Mouse (Mus musculus) 416B (cell line): Measurements from ENCODE around the gene Tcf15.

ENCODE experiments used
- DNase-seq: peaks from one replicate; pipeline ENCODE4 v3.0.0; 2011; ENCODE audit warnings: low read depth

Gene Tcf15

DNA sequence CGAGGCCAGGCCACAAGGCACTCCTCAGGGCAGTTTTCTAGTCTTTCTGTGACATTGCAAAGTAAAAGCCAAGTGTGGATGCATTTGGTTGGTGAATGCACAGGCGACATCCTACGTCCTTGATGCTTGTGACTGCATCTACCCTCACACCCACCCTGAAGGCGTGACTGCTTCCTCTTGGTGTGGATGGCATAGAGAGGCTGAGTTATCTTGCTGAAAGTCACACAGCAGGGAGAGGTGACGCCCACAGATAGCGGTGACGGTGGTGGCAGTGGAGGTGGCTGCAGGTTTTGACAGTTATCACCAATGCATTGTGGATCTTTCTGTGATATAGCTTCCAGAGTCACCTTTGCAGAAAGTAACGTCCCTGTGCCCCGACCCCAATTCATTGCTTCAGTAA, 20.5 kb upstream of the Tcf15 start:
- no peak for DNase-seq

DNA sequence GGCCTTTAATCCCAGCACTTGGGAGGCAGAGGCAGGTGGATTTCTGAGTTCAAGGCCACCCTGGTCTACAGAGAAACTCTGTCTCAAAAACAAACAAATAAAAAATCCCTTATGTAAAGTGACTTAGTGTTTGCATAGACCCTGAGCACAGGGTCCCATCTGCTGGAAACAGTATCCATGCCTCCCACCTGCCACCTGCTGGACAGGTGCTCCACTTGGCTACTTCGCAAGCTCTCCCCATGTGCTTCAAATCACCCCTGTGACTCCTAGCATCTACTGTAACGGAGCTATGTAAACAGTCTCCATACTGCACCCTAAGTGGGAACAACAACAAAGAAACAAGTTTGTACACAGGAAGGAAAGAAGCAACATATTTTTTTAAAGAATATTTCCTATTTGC, 14.8 kb upstream of the Tcf15 start:
- no peak for DNase-seq

DNA sequence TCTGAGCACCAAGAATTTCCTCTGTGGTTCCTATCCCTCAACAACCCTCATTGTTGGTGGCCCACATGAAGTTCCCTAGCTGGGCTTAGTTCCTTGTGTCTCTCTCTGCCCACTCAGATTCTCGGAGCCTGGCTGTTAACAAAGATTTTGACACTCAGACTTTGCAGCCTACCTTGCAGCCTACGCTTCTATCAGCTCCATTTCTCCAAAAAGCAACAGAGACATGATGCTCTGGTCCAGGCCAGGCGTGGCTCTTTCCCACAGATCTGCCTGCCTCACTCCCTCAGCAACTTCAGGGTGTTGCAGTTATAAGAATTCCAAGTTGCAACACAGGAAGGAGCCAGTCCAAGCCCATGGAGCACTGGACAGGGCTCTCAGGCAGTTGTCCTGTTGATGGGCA, 13.6 kb upstream of the Tcf15 start:
- no peak for DNase-seq

DNA sequence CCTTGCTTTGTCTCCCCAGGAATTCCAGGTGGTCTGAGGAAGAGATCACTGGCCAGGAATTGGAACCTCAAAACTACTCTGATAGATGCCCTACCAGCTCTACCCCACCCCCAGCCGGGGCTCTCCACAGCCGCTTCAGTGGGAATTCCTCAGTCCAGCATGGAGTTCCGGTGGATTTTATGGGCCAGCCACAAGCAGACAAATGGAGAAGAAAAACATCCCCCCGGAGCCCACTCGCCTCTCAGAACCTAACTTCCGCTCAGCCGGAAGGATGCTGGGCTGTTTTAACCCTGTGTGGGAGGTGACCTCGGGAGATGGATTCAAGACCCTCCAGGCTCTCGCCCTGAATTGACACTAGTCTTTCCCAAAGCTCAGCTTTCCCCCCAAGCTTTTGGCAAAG, 11.3 kb upstream of the Tcf15 start:
- no peak for DNase-seq

DNA sequence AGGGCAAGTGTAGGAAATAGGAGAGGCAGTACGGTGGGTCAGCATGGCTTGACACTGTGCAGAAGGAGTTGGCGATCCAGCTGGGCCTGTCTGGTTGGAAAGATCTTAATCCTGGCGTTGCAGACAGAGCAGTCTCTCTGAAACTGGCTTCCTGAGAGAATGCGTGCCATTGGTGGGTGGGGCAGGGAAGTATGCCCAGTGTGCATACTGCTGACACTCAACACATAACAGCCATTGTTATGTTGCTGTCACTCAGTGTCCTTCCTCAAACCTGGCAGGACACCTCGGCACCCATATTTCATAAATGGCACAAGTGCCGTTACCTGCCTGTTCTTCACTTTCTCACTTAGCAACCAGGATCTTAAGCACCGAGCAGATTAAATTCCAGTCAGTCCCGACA, 10.7 kb upstream of the Tcf15 start:
- no peak for DNase-seq

DNA sequence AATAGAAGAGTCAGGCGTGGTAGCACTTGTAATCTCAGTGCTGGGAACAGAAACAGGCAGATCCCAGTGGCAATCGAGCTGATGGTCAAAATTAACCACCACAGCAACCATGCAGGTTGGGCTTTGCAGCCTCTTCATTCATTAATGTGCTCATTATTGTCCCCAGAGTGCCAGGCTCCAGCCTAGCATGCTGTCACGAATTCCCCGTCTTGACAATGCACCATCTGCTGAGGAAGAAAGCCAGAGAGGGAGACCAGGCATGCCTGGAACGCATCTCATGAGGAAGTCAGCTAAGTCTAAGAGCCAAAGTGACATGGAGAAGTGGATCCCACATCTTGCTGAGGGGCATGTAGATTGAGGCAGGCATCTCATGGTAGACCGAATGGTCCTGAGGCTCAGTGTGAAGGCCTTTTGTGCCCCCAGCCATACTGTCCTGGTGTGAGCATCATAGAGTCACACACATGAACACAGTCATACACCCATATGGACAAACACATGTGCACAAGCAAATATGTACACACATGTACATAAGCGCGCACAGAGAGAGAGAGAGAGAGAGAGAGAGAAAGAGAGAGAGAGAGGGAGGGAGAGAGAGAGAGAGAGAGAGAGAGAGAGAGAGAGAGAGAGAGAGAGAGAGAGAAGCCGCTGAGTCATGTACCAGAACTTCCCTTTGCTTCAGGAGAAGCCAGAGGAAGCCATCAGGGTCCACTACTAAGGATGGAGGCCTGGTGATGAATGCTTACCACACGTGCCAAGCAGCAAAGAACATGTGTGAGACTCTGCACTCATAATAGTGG, 4.0 kb upstream of the Tcf15 start:
- DNase-seq = peak; percentile 35

DNA sequence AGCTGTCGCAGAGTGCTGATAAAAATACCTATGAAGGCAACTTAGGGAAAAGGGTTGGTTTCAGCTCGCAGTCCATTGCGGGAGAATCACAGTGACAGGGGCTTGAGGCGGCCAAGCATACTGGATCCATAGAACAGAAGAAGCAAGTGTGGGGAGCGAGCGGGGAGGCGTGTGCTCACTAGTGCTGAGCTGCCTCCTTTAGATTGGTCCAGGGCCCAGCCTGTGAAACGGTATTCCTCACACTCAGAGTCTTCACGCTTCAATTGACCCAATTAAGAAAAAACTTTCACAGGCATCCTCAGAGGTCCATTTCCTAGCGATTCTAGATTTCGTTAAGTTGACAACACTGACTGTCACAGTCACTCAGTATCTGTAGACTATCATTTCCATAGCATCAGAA, 2.4 kb upstream of the Tcf15 start:
- no peak for DNase-seq

DNA sequence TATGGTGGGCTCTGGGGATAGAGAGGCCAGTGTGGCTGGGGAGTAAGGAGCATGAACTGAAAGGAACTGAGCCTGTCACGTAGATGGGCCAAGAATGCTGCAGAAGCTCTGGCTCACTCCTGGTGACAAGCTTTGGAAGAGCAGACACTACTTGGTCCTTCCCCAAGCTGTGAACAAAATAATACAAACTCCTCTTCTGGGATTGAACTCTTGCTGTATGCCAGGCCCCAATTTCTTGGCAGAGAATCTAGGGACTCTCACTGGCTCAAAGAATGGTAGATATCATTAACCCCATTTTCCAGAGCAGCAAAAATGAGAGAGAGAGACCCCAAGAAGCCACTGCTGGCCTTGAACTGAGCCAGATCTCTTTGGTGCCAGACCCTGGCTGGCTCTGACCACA, 1.9 kb upstream of the Tcf15 start:
- DNase-seq = peak; percentile 5

DNA sequence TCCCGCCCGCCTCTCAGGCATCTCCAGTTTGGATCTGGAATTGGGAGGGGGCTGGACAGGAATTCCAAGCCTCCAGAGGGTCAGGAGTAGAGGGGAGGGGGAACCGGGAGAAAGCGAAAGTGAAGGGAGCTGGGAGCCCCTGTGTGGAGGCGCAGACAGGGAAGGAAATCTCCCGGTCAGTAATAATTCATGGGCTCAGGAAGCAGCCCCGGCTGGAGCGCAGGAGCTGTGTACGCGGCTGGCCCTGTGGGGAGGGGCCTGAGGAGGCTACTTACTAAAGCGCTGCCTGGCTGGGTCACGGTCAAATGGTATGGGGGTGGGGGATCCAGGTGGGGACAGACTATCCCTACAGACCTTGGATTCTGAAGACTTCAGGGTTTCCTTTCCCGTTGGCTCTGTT, 1.3 kb upstream of the Tcf15 start:
- DNase-seq = peak; percentile 26

DNA sequence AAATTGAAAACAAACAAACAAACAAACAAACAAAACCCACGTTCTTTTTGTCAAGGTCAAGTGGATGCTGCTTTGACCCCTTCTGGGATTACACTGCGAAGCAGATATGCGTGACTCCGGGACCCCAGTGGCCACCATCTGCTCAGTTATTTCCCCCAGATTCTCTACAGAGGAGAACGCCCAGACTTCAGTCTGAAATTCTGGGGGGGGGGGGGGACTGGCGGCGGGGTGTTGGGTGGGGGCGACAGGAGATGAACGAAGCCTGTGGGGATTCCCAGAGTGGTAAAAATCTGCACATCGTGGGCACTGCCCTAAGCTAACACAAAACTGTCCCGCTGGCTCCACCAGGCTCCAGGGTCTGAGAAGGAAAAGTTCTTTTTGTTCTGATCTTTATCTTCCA, 790 bp upstream of the Tcf15 start:
- DNase-seq = no peak

DNA sequence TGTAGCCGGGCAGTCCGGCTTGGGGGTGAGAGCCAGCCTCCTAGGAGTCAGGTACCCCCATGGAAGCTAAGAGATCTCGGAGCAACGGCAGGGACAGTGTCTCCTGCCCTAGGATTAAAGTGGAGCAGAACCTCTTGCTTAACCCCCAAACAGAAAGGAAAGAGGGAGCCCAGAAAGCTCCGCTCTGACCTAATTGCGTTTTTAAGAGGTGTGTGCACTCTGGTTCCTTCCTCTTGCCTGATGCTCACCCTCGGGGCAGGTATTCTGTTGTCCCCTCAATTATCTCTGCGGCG, 743 bp downstream of the Tcf15 start:
- no peak for DNase-seq

DNA sequence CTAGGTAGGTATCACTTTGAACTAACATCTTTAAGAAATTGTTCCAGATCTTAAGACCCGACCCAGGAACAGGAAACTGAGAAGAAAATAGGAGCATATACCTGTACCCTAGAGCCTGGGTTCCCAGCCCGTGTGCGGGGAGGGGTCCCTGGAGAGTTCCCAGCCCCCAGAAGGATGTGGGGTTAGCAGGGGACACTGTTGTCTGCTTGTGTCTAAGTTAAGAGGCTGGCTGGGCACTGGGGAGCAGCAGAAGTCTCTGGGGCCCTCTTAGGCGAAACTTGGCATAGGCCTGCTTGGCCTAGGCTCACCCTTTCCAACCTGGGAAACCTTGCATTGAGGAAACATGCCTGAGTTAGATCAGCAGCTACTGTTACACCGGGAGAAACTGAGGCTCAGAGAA, 1.1 kb downstream of the Tcf15 start:
- no peak for DNase-seq

DNA sequence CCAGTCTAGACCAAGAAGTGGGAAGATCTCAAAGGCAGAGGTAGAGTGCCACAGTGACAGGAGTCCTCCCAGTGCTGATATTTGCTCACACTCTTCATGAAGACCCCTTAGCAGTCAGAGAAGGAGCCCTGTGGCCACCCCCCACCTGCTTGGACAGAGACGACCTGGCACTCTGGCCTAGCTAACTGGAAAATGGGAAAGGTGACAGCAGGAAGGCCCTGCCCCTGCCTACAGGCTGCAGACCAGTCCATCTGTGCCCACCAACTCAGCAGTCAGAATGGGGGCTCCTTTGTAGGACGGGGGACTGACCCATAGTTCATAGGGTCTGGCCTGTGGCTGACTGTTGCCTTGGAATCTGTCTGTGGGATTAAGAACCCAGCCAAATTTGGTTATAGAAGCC, 2.4 kb downstream of the Tcf15 start:
- DNase-seq = no peak

DNA sequence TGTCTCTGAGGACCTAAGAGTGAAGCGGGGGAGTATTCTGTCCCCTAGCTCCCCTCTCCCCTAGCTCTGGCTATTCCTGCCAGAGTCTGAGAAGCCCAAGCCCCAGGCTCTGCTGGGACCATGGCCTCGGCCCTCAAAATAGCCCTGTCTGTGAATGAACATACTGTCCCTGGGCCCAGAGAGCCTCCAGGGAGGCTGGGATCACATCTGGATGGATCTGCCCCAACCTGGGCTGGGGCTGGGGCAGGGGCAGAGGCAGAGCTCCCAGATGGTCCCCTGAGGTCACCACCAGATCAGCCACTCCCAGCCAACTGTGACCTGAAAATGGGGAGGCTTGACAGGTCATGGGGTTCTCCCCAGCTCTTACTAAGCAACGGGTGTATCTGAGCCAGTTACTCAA, 3.7 kb downstream of the Tcf15 start:
- no peak for DNase-seq

DNA sequence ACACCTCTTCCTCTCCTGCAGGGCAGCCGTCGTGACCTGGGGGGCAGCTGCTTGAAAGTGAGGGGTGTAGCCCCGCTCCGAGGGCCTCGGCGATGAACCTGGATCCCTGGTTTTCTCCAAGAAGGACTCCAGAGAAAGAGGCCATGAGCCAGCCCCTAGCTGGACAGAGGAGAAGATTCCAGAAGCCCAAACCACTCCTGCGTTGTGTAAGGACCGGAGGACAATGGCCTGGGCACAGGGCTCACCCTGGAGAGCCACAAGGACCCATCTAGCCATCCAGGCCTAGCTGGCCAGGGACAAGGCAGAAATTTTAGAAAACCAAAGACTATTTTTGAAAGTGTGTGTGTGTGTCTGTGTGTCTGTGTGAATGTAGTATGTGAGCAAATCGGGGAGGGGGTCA, 5.3 kb downstream of the Tcf15 start:
- no peak for DNase-seq

DNA sequence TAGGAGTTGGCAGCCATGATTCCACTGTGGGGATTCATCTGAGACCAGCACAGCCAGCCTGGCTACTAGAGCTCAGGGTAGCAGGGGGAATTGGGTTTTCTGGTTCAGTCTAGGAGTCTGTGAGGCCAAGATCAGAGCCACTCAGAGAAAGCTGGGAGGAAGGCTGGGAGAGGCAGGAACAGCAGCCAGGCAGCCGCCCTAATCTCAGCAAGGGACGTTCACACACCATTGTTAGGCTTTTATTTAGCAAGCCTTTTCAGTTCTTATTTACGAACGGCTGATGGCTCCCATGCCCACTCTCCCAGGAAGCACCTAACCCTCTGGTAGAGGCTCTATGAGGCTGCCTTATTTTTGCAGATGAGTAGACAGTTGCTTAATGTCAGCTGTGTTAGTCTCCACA, 6.5 kb downstream of the Tcf15 start:
- no peak for DNase-seq

DNA sequence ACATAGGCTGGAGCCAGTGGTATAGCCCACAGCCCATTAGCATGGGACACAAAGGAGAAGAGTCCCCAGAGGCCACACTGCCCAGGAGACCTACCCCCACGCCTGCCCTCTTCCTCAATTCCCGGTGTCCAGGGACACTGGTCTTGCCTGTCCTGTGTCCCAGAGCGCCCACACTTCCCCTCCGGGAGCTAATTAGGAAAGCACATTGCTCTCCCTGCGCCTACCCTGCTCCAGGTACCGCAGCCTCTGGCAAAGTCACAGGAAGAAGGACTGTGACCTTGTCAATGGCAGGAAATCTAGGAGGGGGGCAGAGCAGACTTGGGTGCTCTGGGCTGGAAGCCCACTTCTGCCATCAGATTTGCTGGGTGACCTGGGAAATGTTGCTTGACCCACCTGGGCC, 7.0 kb downstream of the Tcf15 start:
- DNase-seq = no peak

DNA sequence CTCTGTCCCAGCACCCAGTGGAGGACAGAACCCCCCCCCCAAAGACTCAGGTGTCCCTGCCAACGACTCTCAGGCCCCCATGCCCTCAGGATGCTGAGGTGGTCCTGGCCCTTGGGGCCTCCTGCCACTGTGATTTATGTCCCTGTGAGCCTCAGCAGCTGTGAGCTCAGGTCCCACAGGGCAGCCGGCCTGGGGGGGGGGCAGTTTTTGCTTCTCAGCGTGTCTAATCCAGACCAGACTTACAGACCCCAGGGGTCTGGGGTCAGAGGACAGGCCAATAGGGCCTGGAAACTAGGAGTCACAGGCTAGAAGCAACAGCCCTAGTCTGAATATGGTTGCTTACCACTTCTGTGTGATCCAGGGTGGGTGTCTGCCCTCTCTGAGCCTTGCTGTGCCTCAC, 10.0 kb downstream of the Tcf15 start:
- no peak for DNase-seq

DNA sequence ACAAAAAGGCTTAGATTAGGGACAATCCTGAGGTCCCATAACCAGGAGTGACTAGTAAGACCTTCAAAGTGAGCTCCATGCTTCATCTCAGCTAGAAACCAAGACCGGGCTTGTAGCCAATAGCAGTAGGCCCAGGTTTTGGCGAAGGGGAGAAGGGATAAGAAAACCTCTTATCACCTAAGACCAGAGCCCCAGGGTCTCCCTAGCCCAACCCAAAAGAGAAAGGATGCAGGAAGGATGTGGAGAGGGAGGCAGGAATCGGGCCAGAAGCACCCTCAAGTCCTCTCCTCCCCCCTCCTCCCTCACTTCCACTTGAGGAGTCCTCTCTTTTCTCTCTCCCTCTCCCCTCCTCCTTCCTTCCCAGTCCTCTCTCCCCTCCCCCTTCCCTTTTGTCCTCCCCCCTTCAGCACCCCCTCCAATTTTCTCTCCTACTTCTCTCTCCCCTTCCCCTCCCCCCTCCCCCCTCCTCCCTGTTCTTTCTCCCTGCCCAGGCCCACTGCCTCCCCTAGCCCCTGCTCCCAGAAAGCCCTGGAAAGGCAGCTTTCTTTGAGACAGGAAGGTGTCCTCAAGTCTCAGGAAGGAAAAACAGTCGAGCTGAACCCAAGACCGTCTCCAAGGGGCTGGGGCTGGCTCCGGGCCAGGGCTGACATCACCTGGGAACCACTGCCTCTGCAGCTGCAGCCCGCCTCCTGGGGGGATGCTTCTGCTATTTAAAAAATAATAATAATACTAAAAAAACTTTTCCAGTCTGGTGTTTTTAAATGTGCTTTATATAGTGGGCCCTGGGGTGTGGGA, 12.2 kb downstream of the Tcf15 start:
- peak; percentile 90 for DNase-seq

DNA sequence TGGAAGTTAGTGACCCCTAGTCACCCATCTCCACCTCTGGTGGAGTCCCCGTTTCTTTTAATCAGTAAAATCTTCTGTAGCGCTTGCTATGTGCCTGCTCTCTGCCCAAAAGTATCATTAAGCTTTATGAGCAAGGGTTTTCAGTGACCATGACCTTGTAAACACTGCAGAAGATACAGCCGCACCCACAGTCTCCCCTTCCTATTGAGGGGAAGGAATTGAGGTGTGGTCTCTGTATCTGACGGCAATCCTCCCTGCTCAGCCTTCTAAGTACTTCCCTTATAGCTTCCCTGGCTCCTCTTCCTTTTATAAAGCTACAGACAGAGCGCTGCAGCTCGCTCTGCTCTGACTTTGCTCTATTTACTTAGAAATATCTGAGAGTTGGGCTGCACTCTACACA, 13.1 kb downstream of the Tcf15 start:
- peak; percentile 12 for DNase-seq

DNA sequence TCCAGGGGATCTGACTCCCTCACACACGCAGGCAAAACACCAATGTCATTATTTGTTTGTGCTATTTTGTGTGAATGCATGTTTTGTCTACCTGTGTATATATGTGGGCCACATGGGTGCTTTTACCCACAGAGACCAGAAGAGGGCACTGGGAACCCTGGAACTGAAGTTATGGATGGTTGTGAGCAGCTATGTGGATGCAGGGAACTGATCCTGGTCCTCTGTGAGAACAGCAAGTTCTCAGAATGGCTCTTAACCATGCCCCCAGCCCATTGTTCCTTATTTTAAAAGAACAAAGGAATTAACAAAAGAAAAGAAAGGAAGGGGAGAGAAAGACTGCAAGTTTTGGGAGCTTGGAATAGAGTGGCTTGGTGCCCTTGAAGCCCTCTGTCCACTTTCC, 16.1 kb downstream of the Tcf15 start:
- DNase-seq = no peak

DNA sequence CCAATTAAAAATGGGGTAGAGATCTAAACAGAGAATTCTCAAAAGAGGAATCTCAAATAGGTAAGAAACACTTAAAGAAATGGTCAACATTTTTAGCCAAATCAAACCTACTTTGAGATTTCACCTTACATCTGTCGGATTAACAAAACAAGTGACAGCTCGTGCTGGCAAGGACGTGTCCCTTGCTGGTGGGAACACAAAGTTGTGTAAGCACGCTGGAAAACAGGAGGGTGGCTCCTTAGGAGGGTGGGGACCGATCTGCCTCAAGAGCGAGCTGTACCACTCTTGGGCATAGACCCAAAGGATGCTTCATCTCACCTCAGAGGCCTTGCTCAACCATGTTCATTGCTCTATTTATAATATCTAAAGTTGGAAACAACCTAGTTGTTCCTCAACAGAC, 22.9 kb downstream of the Tcf15 start:
- no peak for DNase-seq

DNA sequence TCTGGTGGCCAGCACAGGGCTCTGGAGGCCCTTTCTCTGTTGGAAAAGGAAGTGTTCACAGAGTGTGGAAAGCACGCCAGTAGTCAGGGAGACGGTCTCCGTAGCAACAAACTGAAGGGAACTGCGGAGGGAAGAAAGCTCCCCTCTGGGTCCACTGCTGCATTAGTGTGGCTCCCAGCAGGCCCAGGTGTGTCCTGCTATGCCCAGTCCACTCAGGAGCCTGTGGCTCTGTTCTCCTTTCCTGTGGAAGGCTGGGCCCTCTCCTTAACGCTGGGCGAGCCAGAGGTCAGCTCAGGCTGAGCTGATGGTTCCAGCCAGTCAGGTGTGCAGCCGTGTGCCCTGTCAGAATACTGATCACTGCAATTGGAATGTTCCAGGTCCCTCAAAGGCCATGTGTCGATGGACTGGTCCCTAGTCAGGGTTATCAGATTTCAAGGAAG, 24.5 kb downstream of the Tcf15 start:
- no peak for DNase-seq

DNA sequence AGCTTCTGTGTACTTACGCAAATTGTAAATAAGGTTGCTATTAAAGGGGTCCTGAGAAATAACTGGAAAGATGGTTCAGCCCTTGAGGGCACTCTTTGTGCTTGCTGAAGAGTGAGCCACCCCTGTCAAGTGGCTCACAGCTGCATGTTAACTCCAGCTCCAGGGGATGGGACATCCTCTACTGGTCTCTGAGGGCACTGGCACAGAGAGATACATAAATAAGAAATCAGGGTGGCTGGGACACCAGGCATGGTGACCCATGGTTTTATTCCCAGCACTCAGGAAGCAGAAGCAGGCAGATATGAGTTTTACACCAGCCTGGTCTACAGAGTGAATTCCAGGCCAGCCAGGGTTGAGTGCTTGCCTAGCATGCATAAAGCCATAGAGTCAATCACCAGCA, 26.0 kb downstream of the Tcf15 start:
- DNase-seq = no peak
